ENCODE assay signal across 7 mouse cellular contexts in the genomic region with DNA sequence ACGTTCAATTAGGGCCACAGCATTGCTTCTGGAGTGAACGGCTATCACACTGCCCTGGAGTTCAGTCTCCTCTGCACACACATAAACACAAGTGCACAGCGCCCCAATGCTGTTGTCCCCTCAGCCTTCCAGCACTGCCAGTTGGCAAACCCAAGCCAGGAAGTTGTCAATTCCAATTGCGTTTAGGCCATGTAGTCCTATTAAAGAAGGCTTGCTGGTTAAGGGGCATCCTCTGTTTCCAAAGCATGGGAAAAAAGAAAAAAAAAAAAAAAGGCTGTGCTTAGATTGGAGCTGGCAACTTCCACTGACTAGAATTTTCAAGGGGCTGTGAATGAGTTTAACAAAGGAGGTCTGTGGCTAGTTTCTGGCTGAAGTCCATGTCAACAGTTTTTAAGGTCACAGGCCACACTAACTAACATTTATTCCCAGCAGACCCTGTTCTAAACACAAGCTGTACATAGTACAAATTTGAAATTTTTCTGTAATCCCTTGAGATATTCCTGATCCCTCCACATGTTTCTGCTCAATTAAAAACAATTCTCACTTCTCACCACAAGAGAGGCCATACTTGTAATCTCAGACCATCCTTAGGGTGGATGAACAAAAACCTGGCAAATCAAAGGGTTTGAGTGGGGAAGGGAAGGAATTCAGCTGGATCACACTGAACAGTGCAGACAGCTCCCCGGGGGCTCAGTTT.
DNase-seq lines count a peak whose midpoint lies in the region; ATAC-seq and TF ChIP-seq lines count a peak whose summit lies in the region.

No protein-coding gene starts in this region.

- no peak for ATAC-seq in liver, embryonic 11.5 days (replicated peaks; ENCODE audit: low FRiP score)
- ATAC-seq in forebrain, postnatal 0 days, result peak; percentile 81
- ATAC-seq in CD4-positive, CD25-positive, alpha-beta regulatory T cell, adult 4 months, result no peak

- DNase-seq in liver, result peak; percentile 12
- DNase-seq in liver, embryonic 11.5 days (ENCODE audit: low spot score), result no peak
- DNase-seq in forebrain, postnatal 0 days, result peak; percentile 59
- DNase-seq in layer of hippocampus, adult 9-11 months, result peak; percentile 42
- peak; percentile 77 for DNase-seq in retina, embryonic 14.5 days (ENCODE audit: low spot score)
- no peak for DNase-seq in ovary, postnatal 14 days (ENCODE audit: low spot score)

- H3K27ac ChIP-seq in liver, embryonic 11.5 days (ENCODE audit: low read depth, low read length), result no peak overlapping the region
- H3K27ac ChIP-seq in forebrain, postnatal 0 days (ENCODE audit: low read depth, low read length), result no peak overlapping the region

- no peak overlapping the region for H3K4me2 ChIP-seq in liver, embryonic 11.5 days
- H3K4me2 ChIP-seq in forebrain, postnatal 0 days (ENCODE audit: low read depth), result no peak overlapping the region

- no peaks in the 10 kb centered on the region for H3K9me3 ChIP-seq in liver, embryonic 11.5 days (ENCODE audit: control insufficient read depth, low read length)
- H3K9me3 ChIP-seq in forebrain, postnatal 0 days (ENCODE audit: low read length), result no peaks in the 10 kb centered on the region

- no peaks in the 10 kb centered on the region for H3K27me3 ChIP-seq in liver, embryonic 11.5 days (replicated peaks; ENCODE audit: control insufficient read depth, insufficient read depth, low read length)
- H3K27me3 ChIP-seq in forebrain, postnatal 0 days (ENCODE audit: insufficient read depth, low read length), result no peaks in the 10 kb centered on the region

- TF ChIP-seq CTCF in forebrain, postnatal 0 days (IDR thresholded peaks at IDR 0.05; ENCODE audit: low read depth), result peak; percentile 32; the same call in 1 of the 2 replicates

- 73% methylated on average over 5 of the region's 5 CpGs for WGBS in liver, embryonic 11.5 days
- 17% methylated on average over 5 of the region's 5 CpGs for WGBS in forebrain, postnatal 0 days

- no peak overlapping the region for H3K4me3 ChIP-seq in liver, embryonic 11.5 days (ENCODE audit: low read depth, low read length)
- no peak overlapping the region for H3K4me3 ChIP-seq in forebrain, postnatal 0 days (ENCODE audit: low read depth, low read length)

- H3K9ac ChIP-seq in liver, embryonic 11.5 days (ENCODE audit: low read depth, low read length), result no peak overlapping the region
- H3K9ac ChIP-seq in forebrain, postnatal 0 days, result no peak overlapping the region

- no peaks in the 10 kb centered on the region for H3K36me3 ChIP-seq in liver, embryonic 11.5 days (ENCODE audit: control insufficient read depth, insufficient read depth, low read length)
- no peaks in the 10 kb centered on the region for H3K36me3 ChIP-seq in forebrain, postnatal 0 days (ENCODE audit: insufficient read depth)

- peaks cover 5% of the 10 kb centered on the region; the same call in 1 of the 2 replicates for H3K4me1 ChIP-seq in liver, embryonic 11.5 days (replicated peaks; ENCODE audit: control insufficient read depth, insufficient read depth, low read length)
- no peaks in the 10 kb centered on the region for H3K4me1 ChIP-seq in forebrain, postnatal 0 days (ENCODE audit: insufficient read depth)

Comparison
In these comparisons a context has a peak if more than half of its experiments do, and no peak if none do; other contexts are left out.
1. DNase-seq: peak in liver (single experiment), forebrain, postnatal 0 days (single experiment), layer of hippocampus, adult 9-11 months (single experiment) and retina, embryonic 14.5 days (single experiment); none in liver, embryonic 11.5 days (single experiment) and ovary, postnatal 14 days (single experiment).